Mouse (Mus musculus) C2C12 (cell line): ENCODE data around the gene Ptprj. TPM values are rescaled to one million over a fixed set of nuclear protein-coding genes. Genes with fewer than 3 reads are reported as not detected.

Source experiments
- H3K27me3 ChIP-seq: one replicate; pipeline ENCODE4 v1.6.1; 2011; ENCODE audit not compliant: control insufficient read depth, insufficient read depth, insufficient read length
- H3K36me3 ChIP-seq: one replicate; pipeline ENCODE4 v1.6.1; 2011; ENCODE audit not compliant: control insufficient read depth, insufficient read depth
- H3K4me3 ChIP-seq: one replicate; pipeline ENCODE4 v1.5.1; 2011; ENCODE audit warnings: mild to moderate bottlenecking, control low read depth; ENCODE audit not compliant: poor library complexity, insufficient read depth, severe bottlenecking
- H3K79me2 ChIP-seq: one replicate; pipeline ENCODE4 v1.6.1; 2011; ENCODE audit not compliant: control insufficient read depth, insufficient read depth
- H3K79me3 ChIP-seq: one replicate; pipeline ENCODE4 v1.6.1; 2011; ENCODE audit warnings: low read depth, control low read depth
- H3ac ChIP-seq: one replicate; pipeline ENCODE3; 2011; ENCODE audit warnings: low read depth; ENCODE audit not compliant: control insufficient read depth, insufficient read length
- CEBPB ChIP-seq: IDR thresholded peaks from one replicate; pipeline ENCODE4 v1.6.1; 2011; ENCODE audit warnings: low read depth, mild to moderate bottlenecking, control low read depth, moderate library complexity
- CTCF ChIP-seq: IDR thresholded peaks from one replicate; pipeline ENCODE4 v1.5.1; 2011; ENCODE audit not compliant: control insufficient read depth, insufficient read depth, insufficient read length
- FOSL1 ChIP-seq: IDR thresholded peaks from one replicate; pipeline ENCODE4 v1.8.0; 2011; ENCODE audit warnings: mild to moderate bottlenecking, low read length; ENCODE audit not compliant: poor library complexity, insufficient read depth, severe bottlenecking
- MAX ChIP-seq: IDR thresholded peaks from one replicate; pipeline ENCODE4 v1.6.1; 2011; ENCODE audit warnings: mild to moderate bottlenecking, control low read depth
- MYOD1 ChIP-seq: IDR thresholded peaks from one replicate; pipeline ENCODE4 v1.6.1; 2011; ENCODE audit warnings: low read depth; ENCODE audit not compliant: control insufficient read depth, insufficient read length
- MYOG ChIP-seq: IDR thresholded peaks from one replicate; pipeline ENCODE4 v1.6.1; 2011; ENCODE audit not compliant: control insufficient read depth, insufficient read length; ENCODE audit errors: extremely low read depth
- USF1 ChIP-seq: IDR thresholded peaks from one replicate; pipeline ENCODE4 v1.6.1; 2011; ENCODE audit warnings: low read depth, mild to moderate bottlenecking, control low read depth, moderate library complexity
- polyA plus RNA-seq: library from polyadenylated mRNA; unstranded; fragments of >200 nt; fragmentation: generic; extraction: Trizol; gene quantifications from one replicate; pipeline ENCODE4 v1.2.1, GENCODE M21; 2012; ENCODE audit warnings: missing spikeins

Gene Ptprj
- polyA plus RNA-seq, 1 experiment = 1.1 TPM

DNA sequence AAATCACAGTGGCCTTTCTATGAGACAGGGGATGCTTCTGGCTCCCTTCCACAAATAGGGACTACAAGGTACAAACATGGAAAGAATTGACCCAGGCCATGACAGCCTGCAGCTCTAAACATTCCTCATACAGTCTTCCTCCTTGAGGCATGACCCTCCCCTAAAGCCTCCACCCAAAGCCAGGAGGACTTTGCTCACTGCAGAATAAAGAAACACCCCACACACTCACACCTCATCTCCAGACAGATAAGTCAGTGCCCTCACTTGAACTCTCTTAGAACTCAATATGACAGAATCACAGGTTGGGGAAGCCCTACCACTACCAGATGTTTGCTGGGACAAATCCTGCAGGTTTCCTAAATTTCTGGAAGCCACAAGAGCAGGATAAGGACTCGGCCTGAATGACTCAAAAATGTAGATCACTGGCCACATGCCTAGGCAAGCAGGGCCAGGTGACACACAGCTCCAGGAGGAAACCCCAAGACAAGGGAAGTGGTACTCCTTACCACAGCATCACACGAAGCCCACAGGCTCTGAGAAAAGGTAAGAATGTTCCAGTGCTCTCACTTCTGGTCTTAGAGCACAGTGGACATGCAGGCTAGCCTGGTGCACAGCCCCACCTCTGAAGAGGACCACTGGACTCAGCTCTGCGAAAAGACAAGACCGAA lies 84.3 kb downstream of the Ptprj start:
- H3K79me2 ChIP-seq = peaks cover 30% of the 10 kb centered on the region
- no peak overlapping the region for H3K4me3 ChIP-seq

DNA sequence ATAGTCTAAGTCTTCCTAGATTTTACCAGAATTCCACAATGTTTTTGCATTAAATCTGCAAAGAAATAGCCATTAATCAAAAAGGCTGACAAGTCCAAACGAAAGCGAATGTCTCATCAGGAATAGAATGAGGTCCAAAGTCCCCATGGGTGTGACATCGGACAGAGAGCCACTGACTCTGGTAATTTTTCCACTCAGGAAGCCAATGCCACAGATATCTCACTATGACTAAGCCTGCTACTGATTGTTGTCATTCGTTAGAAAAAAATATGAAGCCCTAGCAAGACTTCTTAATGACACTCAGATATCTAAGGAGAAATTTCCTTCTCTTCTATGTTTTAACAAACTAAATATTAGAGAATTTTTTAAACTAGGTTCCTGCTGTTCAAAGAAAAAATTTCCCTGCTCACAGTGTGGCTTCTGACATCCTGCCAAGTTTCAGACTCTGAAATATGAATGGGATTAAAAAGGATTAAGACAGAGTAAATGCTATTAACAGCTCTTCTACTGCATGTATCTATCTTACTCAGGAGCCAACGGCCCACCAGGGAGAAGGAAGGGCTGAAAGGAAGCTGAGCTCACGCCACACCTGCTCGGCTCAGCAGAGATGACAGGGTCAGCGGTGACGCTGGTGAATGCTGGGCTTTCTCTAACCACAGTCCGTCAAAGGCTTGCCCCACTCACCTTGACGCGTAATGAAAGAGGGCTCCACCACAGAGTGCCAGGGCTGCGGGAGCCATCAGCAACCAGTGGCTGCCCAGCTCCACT lies 90.0 kb downstream of the Ptprj start:
- H3K36me3 ChIP-seq = no peaks in the 10 kb centered on the region
- TF ChIP-seq FOSL1 = no peak
- H3K27me3 ChIP-seq = no peaks in the 10 kb centered on the region
- H3K79me3 ChIP-seq = no peaks in the 10 kb centered on the region
- H3ac ChIP-seq = no peak overlapping the region
- no peak overlapping the region for H3K4me3 ChIP-seq
- H3K79me2 ChIP-seq = peaks cover 8% of the 10 kb centered on the region

More for the DNA sequence above, 84.3 kb downstream of the Ptprj start:
- Histone ChIP-seq H3K79me3 (no peaks in the 10 kb centered on the region), H3ac (no peak overlapping the region), H3K36me3 (no peaks in the 10 kb centered on the region), H3K27me3 (no peaks in the 10 kb centered on the region)
- TF ChIP-seq FOSL1 (no peak), MYOG (no peak), MYOD1 (no peak), CTCF (no peak), USF1 (no peak), CEBPB (no peak), MAX (no peak)

DNA sequence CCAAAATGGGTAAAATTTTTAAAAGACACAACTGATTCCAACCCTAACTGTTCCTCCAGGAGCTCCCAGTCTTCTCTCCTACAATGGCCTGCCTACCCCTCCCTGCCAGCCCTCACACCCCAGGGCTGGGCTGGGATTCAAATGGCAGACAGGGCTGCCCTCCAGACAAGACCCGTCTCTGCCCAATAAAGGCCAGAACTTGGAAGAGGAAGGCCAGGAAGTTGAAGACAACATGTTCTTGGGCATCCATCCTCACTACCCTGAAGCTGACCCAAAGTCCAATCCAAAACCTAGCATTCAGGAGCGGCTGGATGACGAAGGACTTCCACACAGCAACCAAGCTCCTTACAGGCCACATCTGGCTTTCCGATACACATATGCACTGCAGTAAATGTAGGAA lies 90.6 kb downstream of the Ptprj start:
- Histone ChIP-seq H3K79me2 (peaks cover 8% of the 10 kb centered on the region), H3K27me3 (no peaks in the 10 kb centered on the region), H3K79me3 (no peaks in the 10 kb centered on the region), H3K36me3 (no peaks in the 10 kb centered on the region), H3ac (no peak overlapping the region), H3K4me3 (no peak overlapping the region)
- TF ChIP-seq CEBPB = no peak
- no peak for TF ChIP-seq MYOG
- no peak for TF ChIP-seq CTCF
- TF ChIP-seq MYOD1 = no peak
- TF ChIP-seq MAX = no peak
- no peak for TF ChIP-seq FOSL1
- no peak for TF ChIP-seq USF1

DNA sequence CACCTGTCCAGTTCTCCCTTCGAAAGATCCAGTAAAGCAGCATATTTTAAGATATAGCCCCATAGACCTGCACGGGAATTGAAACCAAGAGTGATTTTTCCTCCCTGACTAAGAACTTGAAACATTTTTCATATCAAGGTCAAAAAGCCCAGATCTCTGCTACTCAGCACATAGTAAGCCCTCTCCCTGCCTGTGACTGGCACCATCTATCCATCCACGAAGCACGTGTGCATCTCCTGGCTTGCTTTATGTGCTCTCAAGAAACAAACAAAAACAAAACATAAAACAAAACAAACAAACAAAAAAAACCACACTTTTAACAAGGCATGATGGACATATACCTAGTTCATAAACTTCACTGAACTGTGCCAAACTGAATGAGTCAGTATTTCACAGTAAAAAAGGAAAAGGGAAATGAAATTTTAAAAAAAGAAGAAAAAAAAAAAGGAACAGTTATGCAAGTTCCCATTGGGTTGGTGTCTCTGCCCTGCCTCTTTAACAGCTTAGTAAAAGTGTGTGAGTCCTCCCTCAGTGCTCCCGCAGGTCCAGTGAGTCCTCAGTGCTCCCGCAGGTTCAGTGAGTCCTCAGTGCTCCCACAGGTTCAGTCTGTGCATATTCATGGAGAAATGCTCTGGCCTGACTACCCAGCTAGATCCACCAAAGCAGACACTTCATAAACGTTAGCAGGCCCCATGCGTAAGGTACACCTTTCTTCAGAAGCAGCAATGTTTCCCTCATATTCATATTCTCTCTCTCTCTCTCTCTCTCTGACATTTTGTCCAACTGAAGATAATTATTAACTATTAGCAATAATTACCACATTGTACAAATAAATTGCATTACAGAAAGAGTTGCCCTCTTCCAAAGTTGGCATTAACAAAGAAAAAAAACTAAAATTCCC lies 91.5 kb downstream of the Ptprj start:
- peaks cover 8% of the 10 kb centered on the region for H3K79me2 ChIP-seq
- no peaks in the 10 kb centered on the region for H3K36me3 ChIP-seq
- H3K4me3 ChIP-seq = no peak overlapping the region
- no peak overlapping the region for H3ac ChIP-seq
- no peaks in the 10 kb centered on the region for H3K27me3 ChIP-seq
- TF ChIP-seq CTCF = no peak
- no peak for TF ChIP-seq MYOD1
- no peak for TF ChIP-seq USF1
- no peak for TF ChIP-seq FOSL1
- TF ChIP-seq MYOG = no peak
- no peak for TF ChIP-seq CEBPB
- TF ChIP-seq MAX = no peak
- no peaks in the 10 kb centered on the region for H3K79me3 ChIP-seq

DNA sequence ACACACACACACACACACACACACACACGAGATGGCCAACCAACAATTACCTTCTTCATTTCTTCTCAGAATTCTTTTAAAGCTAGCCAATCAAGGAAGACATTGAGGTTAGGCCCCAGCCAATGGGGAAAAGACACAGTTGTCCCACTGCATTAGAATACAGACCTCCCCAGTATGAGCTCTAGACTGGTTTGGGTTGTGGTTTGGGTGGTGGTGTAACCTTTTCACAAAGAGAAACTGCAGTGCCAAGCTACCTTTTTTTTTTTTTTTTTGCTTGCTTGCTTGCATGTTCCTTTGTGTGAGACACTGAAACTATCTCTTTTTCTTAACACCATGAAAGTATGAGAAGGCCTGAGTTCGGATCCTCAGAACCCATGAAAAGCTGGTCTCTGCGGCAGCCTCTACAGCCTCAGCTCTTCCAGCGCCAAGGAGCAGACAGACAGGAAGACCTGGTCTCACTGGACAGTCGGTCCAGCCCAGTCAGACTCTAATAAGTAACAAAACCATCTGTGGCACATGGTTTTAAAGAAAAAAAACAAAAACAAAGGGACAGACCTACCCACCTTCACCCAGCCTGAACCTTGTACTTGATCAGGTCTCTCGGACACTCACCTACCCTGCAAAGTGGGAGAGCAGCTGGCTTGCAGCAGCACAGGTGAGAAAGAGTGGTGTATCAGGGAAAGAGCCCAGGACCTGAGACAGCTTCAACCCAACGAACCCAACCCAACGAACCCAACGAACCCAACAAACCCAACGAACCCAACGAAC lies 92.8 kb downstream of the Ptprj start:
- TF ChIP-seq USF1 = no peak
- TF ChIP-seq CEBPB = no peak
- TF ChIP-seq FOSL1 = no peak
- TF ChIP-seq MYOG = no peak
- TF ChIP-seq MAX = no peak
- no peak for TF ChIP-seq MYOD1
- TF ChIP-seq CTCF = no peak
- Histone ChIP-seq H3K27me3 (no peaks in the 10 kb centered on the region), H3K79me3 (no peaks in the 10 kb centered on the region), H3K79me2 (no peaks in the 10 kb centered on the region), H3ac (no peak overlapping the region), H3K4me3 (no peak overlapping the region), H3K36me3 (no peaks in the 10 kb centered on the region)
